Mouse (Mus musculus) gastrocnemius, postnatal 4 days (tissue): ENCODE results near the gene Npff. TPM values are rescaled to one million over a fixed set of nuclear protein-coding genes. Genes with fewer than 3 reads are reported as not detected.

Experiments used
- DNase-seq, 2 experiments: peaks; one replicate each; pipeline ENCODE4 v3.0.0; 2021 to 2022; ENCODE audit warnings: low spot score in 2 of 2, mixed read lengths in 2 of 2
- total RNA-seq, 2 experiments: library from RNA; stranded (reverse); gene quantifications; 2 replicates each; pipeline ENCODE4 v1.2.3; 2021

Npff gene
- total RNA-seq, 2 experiments from 2014 or later = 3.4 to 4.9 TPM

DNA sequence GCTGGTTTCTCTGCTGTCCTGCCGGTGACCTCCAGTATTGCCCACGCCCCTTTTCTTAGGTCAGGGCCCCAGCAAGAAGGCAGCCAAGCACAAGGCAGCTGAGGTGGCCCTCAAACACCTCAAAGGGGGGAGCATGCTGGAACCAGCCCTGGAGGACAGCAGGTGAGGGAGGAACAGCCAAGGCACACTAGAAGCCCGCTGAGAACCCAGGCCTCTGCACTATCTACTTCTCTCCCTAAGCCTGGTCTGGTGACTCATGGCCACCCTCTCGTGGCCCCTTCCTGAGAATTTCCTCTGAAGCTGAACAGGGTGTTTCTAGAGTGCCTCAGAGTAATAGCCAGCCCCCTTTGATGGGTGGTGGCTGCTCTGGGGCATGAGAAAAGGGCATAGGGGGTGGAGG lies 4.3 kb downstream of the Npff start:
- DNase-seq = no peak

DNA sequence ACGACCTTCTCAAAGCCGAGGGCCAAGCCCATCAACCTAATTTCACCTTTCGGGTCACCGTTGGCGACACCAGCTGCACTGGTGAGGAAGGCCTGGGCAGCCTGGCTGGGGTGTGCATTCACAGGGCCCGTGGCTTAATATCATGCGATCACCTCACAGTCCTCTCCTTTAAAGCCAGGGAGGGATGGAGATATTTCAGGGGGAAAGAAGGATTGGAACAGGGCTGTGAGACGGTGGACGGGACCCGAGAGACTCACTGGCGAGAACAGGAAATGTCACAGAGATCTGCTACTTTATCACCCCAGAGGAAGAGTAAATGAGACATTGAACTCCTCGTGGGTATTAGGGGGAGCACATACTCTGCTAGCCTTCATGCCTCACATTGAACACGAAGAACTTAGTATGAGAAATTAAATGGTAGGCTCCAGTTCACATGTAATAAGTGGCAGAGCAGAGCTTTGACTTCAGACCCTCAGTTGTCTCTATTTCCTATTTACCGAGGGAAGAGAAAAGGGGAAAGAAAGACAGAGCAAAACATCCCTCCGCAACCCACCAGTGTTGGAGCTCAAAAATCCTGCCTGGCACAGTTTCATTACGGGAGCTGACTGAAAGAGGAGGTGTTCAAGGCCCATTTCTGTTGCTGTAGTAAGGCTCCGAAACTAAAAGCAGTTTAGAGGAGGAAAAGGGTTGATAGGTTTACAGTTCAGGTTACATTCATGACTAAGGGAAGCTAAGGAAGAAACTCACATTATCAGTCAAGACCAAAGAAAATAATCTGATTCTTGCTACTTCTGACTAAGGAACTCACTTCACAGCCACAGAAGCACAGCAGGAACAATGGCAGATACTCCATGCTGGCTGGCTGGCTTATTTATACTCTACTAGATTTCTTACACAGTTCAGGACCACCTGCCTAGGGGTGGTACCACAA lies 5.3 kb downstream of the Npff start:
- no peak for DNase-seq

- DNase-seq = no peak
These were observed 5.9 kb downstream of the Npff start for GRCm38 (mm10) chr15:102518859-102519201.

DNA sequence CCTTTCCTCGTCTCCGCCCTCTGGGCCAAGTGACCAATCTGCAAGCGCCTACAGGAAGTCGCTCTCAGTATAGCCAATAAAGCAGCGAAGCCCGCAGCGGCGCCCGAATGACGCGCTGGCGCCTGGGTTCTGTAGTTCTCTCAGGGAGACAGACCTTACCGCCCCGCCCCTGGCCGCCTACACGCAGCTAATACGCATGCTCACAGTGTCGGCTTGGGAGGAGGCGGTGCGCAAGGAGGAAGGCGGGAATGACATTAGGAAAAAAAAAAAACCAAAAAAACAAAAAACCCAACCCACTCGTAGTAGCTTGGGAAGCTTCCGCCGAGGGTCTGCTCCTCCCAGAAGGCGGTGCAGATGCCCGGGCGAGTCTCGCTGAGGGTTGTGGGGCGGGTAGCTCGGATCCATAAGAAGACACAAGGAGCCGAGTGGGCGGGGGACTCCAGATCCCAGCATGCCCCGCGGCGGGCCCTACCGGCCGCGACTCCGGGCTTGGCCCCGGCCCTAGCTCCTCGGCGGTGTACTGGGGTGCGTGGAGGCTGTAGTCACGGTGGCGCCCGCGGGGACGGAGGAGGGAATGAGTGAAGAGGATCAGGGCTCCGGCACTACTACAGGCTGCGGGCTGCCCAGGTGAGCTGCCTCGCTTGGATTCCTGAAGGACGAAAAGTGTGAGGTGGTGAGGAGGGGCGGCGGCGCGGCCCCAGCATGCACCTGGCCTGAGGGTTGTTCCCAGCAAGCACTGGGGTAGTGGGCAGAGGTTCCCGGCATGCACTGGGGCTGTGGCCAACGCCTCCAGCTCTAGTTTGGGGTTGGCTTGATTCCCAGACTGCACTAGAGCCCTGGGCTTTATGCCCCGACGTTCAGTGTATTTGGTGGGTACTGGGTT lies 6.5 kb downstream of the Npff start, which contains the start of gene Tarbp2:
Tarbp2 (plus strand) TSS at position 217 of the 883 bp plus-strand sequence.
- peak; percentile 97 to 99 for DNase-seq

DNA sequence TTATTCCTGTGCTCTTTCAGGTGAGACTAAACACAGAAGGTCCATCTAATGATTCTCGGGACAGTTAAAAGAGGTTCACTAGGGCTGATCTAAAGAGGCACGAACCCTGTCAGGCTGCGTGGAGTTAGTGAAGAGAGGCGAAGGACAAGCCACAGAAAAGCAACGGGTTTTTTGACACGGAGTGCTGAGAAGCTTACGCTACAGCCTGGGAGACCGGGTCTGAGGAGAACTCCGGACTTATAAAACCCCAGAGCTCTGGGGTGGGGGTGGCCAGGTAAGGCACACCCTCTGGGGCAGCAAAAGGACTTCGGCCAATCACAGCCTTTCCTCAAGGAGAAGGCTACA lies 7.1 kb downstream of the Npff start:
- DNase-seq = no peak

DNA sequence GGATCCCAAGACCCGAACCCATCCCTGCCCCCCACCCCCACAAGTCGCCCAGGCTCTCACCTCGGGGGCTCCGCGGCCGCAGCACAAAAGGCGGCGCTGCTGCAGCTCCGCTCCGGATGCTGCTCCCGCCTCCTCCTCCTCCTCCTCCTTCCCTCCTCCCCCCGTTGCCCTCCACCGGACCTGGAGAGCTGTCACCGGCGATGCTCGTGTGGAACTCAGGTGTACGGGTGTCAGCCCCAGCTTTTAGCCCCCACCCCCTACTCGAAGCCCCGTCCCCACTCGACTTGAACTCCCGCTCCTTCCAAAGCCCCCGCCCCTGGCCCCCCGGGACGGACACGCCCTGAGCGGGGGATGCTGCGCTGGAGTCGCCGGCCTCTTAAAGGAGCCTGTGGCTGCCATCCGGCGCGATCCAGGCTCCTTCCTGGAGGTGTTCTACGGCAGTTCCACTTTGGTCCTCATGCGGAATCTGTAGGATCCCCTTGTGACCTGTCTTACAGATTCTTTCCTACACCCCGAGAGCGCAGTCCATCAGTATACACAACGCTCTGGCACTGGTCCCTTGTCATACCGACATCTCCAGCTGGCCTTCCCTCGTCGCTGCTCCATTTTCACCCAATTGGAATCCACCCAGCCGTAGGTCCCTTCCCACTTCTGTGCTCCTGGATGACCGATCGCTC lies 7.9 kb downstream of the Npff start, which contains the start of gene Map3k12:
Map3k12 (minus strand) TSS at position 337 of the 677 bp plus-strand sequence.
- DNase-seq = peak; percentile 63 to 77

DNA sequence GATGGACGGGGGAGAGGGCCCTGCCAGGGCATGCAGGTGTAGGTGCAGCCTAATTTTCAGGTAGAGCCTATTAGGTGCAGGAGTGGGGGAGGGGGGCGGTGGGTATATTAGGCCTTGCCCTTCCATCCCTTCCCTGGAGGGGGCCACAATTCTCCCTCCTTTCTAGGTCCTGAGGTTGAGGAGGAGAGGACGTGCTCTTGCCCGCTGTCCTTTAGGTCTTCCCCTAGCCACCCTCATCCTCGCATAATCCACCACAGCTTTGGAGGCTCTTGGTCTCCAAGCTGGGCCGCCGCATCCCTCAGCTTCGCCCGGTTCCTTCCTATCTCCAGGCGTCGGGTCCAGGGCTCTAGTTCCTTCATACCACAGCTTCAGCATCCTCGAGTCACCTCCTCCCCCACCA lies 8.4 kb downstream of the Npff start:
- no peak for DNase-seq

DNA sequence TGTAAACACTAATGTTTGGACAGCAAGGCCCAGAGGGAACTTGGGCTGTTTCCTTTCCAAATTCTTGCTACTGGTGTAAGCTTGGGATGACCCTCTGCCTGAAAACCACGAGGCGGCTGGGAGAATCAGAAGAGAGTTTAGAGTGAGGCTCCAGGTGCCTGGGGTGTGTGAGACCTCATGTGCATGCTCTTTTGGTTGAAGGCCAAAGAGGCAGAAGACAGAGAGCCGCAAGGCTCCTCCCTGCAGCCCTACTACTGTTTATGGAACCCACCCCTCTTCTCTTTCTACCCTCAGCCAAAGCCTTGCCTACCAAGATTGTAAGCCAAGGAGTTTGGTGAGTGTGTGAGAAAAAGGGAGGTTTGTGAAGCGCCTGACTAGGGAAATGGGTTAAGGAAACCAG lies 9.0 kb downstream of the Npff start:
- DNase-seq = no peak

- DNase-seq = no peak
These were observed 9.5 kb downstream of the Npff start for GRCm38 (mm10) chr15:102515261-102515660.

GRCm38 (mm10) chr15:102513004-102513403 lies 11.7 kb downstream of the Npff start:
- no peak for DNase-seq

- no peak for DNase-seq
These were observed 12.3 kb downstream of the Npff start for GRCm38 (mm10) chr15:102512471-102512870.

GRCm38 (mm10) chr15:102512010-102512409 lies 12.7 kb downstream of the Npff start:
- no peak for DNase-seq

DNA sequence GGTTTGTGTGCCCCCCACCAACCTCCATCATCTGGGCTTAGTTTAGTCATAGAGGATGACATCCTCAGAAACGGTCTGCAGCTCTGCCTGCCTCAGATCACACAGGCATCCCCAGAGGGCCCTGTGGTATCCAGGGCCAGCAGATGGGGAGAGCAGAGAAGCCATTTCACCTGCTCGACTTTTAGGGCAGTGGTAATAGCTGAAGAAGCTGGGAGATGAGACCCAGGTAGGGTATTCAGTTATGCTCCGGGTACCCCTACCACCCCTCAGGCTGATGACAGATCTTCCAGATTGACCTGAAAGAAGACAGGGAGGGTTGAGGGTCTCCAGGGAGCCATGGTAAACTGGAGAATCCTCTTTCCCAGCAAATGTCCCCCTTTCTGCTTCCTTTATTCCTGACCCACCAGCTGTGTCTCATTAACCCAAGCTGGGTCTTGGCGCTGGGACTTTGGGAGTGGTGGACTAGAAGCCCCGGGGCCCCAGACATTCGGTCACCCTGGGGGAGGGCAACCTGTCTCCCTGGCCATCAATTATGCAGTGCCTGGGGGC lies 13.4 kb downstream of the Npff start:
- no peak for DNase-seq

- DNase-seq = peak; percentile 75 to 83
These were observed 14.0 kb downstream of the Npff start for GRCm38 (mm10) chr15:102510590-102511284.

GRCm38 (mm10) chr15:102510110-102510509 lies 14.6 kb downstream of the Npff start:
- DNase-seq = no peak

- DNase-seq = no peak
These were observed 16.4 kb downstream of the Npff start for GRCm38 (mm10) chr15:102508336-102508735.

DNA sequence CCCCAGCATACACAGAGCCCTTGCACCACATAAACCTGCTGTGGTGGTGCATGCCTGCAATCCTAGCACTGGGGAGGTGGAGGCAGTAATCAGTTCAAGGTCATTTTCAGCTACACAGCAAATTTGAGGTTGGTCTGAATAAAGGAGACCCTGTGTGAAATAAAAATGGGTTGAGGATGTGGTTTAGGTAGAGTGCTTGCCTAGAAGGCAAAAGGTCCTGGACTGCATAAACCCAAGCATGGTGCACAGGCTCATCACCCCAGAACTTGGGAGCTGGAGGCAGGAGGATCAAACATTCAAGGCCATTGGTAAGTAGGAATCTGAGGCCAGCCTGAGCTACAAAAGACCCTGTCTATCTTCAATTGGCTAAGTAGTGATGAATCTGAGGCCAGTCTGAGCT lies 17.2 kb downstream of the Npff start:
- DNase-seq = no peak

GRCm38 (mm10) chr15:102506864-102507263 lies 17.9 kb downstream of the Npff start:
- DNase-seq = no peak

GRCm38 (mm10) chr15:102506464-102506830 lies 18.3 kb downstream of the Npff start:
- no peak for DNase-seq

GRCm38 (mm10) chr15:102505770-102506463 lies 18.8 kb downstream of the Npff start:
- DNase-seq = no peak
